Mouse (Mus musculus): Measurements from ENCODE around the gene Ogfrl1.
"Not testable (repeated sequence)": the region's sequence is repeated elsewhere in the genome, so short reads cannot be mapped to it uniquely, and the experiment has no call there.

Ogfrl1 gene

DNA sequence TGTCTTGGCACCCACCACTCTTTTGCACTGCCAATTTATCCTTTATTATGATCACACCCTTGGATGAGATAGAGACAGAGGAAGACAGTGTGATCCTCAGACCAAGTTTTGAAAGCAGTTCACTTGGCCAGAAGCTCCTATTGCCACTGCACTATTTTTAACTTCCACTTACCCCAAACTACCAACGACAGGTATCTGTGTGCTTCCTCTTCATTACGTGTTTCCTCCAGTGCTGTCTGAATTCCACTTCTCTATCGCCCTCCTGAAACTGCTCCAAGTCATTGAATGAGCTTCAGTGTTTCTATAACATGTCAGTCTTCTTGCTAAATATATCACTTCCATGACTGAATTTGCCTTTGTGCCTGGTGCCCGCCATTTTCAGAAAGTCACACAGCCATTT is at the start of gene Ogfrl1:
Gene Ogfrl1, minus strand, starts transcription at position 150 of the 400 bp plus-strand sequence.
- DNase-seq, result no peak

- no peak for DNase-seq
Observed at GRCm38 (mm10) chr1:23445736-23446424, 48.3 kb upstream of the Ogfrl1 start.

DNA sequence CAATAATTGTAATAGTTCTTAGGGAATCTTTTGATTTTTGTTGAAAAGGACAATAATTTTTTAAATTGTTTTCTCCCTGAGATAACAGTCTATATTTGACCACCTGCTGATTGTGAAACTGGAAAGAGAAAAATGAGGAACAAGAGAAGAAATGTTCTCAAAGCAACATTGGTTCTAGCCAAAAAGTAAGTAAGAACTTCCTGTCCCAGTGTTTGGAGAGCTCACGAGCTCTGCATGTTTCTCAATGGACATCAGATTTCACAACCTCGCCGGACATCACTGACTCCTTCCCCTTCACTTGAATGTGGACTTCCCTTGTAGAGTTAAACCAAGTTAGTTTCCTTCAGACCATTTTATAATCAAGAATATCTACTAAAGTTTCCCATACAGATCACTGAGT is 36.0 kb upstream of the Ogfrl1 start:
- DNase-seq, result no peak

DNA sequence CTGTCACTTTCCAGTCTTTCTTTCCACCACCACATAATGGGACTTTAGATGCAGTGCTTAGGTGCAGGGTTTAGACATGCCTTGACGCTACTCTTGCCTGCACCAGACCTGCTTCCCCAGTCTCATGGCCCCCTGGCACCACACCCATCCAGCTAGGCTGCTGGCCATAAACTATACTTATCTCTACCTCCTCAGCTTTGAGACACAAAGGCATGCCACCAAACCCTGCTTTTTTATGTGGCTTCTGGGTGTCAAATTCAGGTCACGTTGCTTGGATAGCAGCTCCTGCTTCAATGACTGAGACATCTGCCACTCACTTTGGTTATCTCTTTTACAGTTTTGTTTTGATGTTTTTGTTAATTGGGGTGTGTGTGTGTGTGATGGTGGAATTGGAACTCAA is 28.9 kb upstream of the Ogfrl1 start:
- DNase-seq, result no peak

DNA sequence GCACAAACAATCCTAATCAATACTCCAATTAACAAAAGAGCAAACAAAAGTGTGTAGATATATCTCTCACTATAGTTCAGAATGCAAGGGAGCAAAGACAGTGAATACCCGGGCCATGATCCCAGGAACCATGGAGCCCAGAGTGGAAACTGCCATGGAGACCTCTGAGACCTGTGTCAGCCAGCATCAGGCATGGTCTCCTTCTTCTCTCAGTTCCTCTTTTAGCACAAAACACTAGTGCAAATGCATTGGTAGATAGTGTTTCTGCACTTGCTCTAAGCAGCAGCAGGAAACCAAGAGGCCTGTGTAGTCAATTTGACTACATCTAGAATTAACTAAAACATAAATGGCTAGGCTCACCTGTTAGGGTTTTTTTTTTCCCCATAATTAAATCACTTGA is 21.4 kb upstream of the Ogfrl1 start:
- DNase-seq, result no peak

GRCm38 (mm10) chr1:23418059-23418458 is 20.5 kb upstream of the Ogfrl1 start:
- DNase-seq, result no peak

- no peak for DNase-seq
Observed at GRCm38 (mm10) chr1:23417562-23417961, 20.0 kb upstream of the Ogfrl1 start.

DNA sequence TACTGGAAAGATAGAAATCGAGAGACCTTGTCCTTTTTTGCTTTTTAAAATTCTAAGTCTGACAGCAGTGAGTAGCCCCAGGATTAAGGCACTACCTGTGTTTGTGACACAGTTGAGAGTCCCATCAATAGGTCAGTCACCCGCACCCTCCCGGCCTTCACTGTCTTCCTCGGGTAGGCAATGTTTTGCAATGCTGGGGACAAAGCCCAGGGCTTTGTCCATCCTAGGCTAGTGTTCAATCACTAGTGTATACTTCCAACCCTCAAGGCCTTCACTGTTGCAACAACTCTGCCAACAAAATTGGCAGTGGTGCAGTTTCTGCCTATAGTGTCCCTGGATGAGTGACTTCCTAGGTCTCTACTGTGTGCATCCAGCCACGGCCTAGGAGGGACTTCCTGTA is 14.0 kb upstream of the Ogfrl1 start:
- DNase-seq, result no peak

DNA sequence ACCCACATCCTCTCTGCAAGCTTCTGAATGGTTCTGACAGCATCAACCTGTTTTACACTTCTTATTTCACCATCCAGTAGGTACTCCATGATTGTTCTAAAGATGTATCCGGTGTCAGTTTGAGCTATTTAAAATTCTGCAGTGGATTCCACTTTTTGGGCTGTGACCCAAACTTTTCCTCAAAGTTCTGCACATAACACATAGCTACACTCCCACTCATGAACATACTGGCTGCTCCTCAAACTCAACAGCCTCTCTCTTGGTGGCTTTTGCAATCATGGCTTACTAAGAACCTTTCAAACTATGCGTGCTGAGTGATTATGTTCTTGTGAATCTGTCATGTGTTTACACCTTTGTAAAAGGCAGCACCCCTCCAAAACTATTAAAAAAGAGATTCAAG is 12.4 kb upstream of the Ogfrl1 start:
- DNase-seq, result no peak

DNA sequence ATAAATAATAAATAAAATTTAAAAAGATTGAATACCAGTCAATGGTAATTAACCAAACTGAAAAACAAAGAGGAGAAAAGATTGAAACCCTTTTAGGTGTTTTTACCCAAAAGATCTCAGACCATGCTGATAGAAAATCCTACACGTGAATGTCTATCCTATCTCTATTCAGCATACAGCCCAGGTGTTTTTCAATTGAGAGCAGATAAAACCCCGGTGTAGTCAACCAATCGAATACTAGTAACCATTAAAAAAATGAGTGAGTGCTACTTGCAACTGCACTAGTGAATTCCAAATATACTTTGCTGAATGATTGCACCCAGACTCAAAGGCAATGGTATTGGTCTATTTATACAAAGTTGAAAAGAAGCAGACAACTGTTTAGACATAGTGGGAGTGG is 4.8 kb upstream of the Ogfrl1 start:
- no peak for DNase-seq

- no peak for DNase-seq
Observed at GRCm38 (mm10) chr1:23399552-23399951, 2.0 kb upstream of the Ogfrl1 start.

- DNase-seq, result not testable (repeated sequence)
Observed at GRCm38 (mm10) chr1:23394356-23394755, 3.2 kb downstream of the Ogfrl1 start.

- no peak for DNase-seq
Observed at GRCm38 (mm10) chr1:23391744-23392143, 5.8 kb downstream of the Ogfrl1 start.

GRCm38 (mm10) chr1:23384326-23384725 is 13.2 kb downstream of the Ogfrl1 start:
- DNase-seq, result no peak

GRCm38 (mm10) chr1:23382806-23383653 is 14.5 kb downstream of the Ogfrl1 start:
- DNase-seq, result peak; percentile 99

- no peak for DNase-seq
Observed at GRCm38 (mm10) chr1:23382461-23382805, 15.1 kb downstream of the Ogfrl1 start.

- no peak for DNase-seq
Observed at GRCm38 (mm10) chr1:23382037-23382436, 15.5 kb downstream of the Ogfrl1 start.

DNA sequence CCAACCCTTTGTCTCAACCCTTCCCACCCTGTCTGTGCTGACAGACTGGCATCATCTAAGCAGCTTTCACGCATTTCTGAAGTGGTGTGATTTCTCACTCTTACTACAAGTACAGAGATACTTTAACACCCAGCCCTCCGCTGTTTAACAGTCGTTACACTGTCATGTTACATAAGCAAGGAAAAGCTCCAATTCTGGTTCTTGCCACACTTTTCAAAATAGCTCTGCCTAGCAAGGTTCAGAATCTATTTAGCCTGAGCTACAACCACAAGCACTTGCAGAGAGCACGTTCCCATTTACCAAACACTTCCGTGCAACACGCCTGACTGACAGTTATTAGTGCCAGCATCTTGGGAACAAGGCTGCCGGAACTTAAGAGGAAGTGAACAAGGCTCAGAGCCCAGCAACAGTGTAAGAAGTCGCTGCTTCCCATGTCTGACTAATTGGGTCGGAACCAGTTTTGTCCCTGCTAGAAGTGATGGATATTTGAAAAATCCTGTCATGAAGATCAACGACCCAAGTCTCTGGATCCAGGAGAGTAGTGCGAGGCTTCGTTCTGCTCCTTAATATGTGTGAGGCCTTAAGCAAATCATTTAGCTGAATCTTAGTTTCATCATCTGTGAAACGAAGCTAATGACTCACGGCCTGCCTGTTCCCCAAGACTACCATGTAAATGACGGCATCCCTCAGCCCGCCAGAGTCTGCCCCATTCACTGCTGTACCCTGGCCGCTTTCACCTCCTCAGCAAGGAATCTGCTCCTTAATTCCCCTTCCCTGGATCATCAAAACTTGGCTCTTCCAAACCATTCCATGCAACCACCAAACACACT is 17.4 kb downstream of the Ogfrl1 start:
- DNase-seq, result peak; percentile 23

DNA sequence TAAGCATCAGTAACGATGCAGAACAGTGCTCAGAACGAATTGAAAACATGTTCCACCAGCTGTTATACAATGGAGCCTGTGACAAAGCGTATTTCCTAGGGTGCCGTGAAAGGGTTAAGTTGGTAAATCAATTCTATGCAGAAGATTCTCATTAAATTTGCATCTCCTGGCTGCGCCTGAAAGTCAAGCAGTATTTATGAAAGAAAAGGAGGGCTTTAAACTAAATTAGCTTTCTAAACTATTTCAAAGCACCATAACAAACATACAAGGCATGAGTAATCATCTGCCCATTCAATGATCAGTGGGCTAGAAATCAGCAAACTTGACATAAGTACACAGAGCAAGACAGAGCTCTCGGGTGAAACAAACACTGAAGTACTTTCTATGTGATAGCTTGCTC is 18.3 kb downstream of the Ogfrl1 start:
- no peak for DNase-seq

GRCm38 (mm10) chr1:23377572-23377971 is 20.0 kb downstream of the Ogfrl1 start:
- DNase-seq, result no peak

DNA sequence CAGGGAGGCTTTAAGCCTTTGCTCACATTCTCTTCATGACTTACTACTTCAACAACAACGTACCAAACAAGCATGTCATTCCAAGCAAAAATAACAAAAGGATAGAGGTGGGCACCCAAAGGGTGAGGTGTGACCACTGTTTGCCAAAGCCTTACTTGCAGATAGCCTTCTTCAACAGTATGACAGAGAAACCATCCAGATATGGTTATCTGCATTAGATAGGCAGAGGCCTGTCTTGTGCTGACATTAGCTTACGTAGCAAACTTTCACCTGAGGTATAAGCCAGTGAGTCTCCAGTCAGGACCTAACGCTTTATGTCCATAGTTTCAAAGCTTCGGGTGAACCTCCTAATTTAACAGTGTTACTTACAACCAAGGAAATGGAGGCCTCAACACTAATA is 23.4 kb downstream of the Ogfrl1 start:
- no peak for DNase-seq

- DNase-seq, result no peak
Observed at GRCm38 (mm10) chr1:23365614-23366013, 32.0 kb downstream of the Ogfrl1 start.

- no peak for DNase-seq
Observed at GRCm38 (mm10) chr1:23352895-23353294, 44.7 kb downstream of the Ogfrl1 start.

- no peak for DNase-seq
Observed at GRCm38 (mm10) chr1:23351756-23352155, 45.8 kb downstream of the Ogfrl1 start.

Measured in kidney, postnatal 14 days (tissue).